ENCODE assay signal across 11 mouse cellular contexts in genomic region chr5:111772591-111773406, GRCm38 (mm10). TPM values are rescaled to one million over a fixed set of nuclear protein-coding genes. Genes with fewer than 3 reads are reported as not detected.
A peak's percentile ranks its signal among the peaks of the same experiment; 100 is the strongest.
DNase-seq lines count a peak whose midpoint lies in the region; ATAC-seq lines count a peak whose summit lies in the region.
"Had no signal": no experiment of that assay in that cellular context is flagged by ENCODE, and none has a peak within 500 bp of the region (broad histone marks: within the 10 kb centered on the region; RNA-seq: fewer than 3 reads in every experiment).

No protein-coding gene starts in this region.

- no peak overlapping the region for H3K9ac ChIP-seq in heart, embryonic 16.5 days (ENCODE audit: low read length)
- no peak overlapping the region for H3K9ac ChIP-seq in hindbrain, embryonic 11.5 days (ENCODE audit: low read depth, low read length)
- no peak overlapping the region for H3K9ac ChIP-seq in midbrain, embryonic 15.5 days
- H3K9ac ChIP-seq: liver, embryonic 14.5 days had no signal

- ATAC-seq in heart, embryonic 16.5 days (replicated peaks; ENCODE audit: extremely low read depth, insufficient read depth, low FRiP score) = peak; percentile 39; the same call in 1 of the 2 replicates
- 0 out of 2 replicates have a peak, but pooled peaks have one; percentile 51 for ATAC-seq in hindbrain, embryonic 11.5 days (ENCODE audit: low FRiP score)
- ATAC-seq in midbrain, embryonic 15.5 days (replicated peaks) = no peak; the same call in 1 of the 2 replicates

- intact Hi-C loops in heart, postnatal 36 days (cut with DNase I) = no loop called here

- H3K9me3 ChIP-seq in heart, embryonic 16.5 days (replicated peaks; ENCODE audit: control insufficient read depth, low read length) = no peaks in the 10 kb centered on the region
- no peaks in the 10 kb centered on the region; the same call in 1 of the 2 replicates for H3K9me3 ChIP-seq in hindbrain, embryonic 11.5 days (ENCODE audit: control insufficient read depth, low read length)
- H3K9me3 ChIP-seq in midbrain, embryonic 15.5 days = no peaks in the 10 kb centered on the region

- no peak overlapping the region for H3K4me3 ChIP-seq in heart, embryonic 16.5 days (ENCODE audit: low read length)
- H3K4me3 ChIP-seq in hindbrain, embryonic 11.5 days (ENCODE audit: low read depth, low read length) = no peak overlapping the region
- no peak overlapping the region for H3K4me3 ChIP-seq in midbrain, embryonic 15.5 days

- 55% methylated on average over 13 of the region's 13 CpGs for WGBS in heart, embryonic 16.5 days
- 27% methylated on average over 13 of the region's 13 CpGs for WGBS in hindbrain, embryonic 11.5 days
- 23% methylated on average over 13 of the region's 13 CpGs for WGBS in midbrain, embryonic 15.5 days

- peak overlapping the region; percentile 32 for H3K27ac ChIP-seq in heart, embryonic 16.5 days (ENCODE audit: low read length)
- peak overlapping the region; percentile 65 for H3K27ac ChIP-seq in hindbrain, embryonic 11.5 days (ENCODE audit: low read depth, low read length)
- peak overlapping the region; percentile 70 for H3K27ac ChIP-seq in midbrain, embryonic 15.5 days
- H3K27ac ChIP-seq: liver, embryonic 14.5 days had no signal

- H3K36me3 ChIP-seq in heart, embryonic 16.5 days (ENCODE audit: control insufficient read depth, insufficient read depth) = no peaks in the 10 kb centered on the region
- H3K36me3 ChIP-seq in hindbrain, embryonic 11.5 days (ENCODE audit: control insufficient read depth, insufficient read depth, low read length) = no peaks in the 10 kb centered on the region
- H3K36me3 ChIP-seq in midbrain, embryonic 15.5 days (replicated peaks) = no peaks in the 10 kb centered on the region

- no peak for DNase-seq in heart, postnatal 36 days
- peak; percentile 49 for DNase-seq in embryo, embryonic 9.5 days (ENCODE audit: extremely low spot score)
- peak; percentile 44 for DNase-seq in hindbrain, embryonic 11.5 days (ENCODE audit: low spot score)
- no peak for DNase-seq in Muller cell, postnatal 12 days (ENCODE audit: inconsistent ontology term)
- no peak for DNase-seq in T-cell, adult 2 months (ENCODE audit: low spot score)
- DNase-seq in right cerebral cortex, adult 2 months (ENCODE audit: low spot score in 2 of 2) = no peak

- H3K4me2 ChIP-seq in heart, embryonic 16.5 days (ENCODE audit: low read depth, low read length) = no peak overlapping the region
- H3K4me2 ChIP-seq in hindbrain, embryonic 11.5 days (replicated peaks; ENCODE audit: low read depth, low read length) = no peak overlapping the region
- H3K4me2 ChIP-seq in midbrain, embryonic 15.5 days = no peak overlapping the region

- no peaks in the 10 kb centered on the region for H3K27me3 ChIP-seq in heart, embryonic 16.5 days (ENCODE audit: control insufficient read depth, insufficient read depth, low read length)
- H3K27me3 ChIP-seq in hindbrain, embryonic 11.5 days (ENCODE audit: control insufficient read depth, insufficient read depth, low read length) = no peaks in the 10 kb centered on the region
- no peaks in the 10 kb centered on the region for H3K27me3 ChIP-seq in midbrain, embryonic 15.5 days (replicated peaks)

- peaks cover 21% of the 10 kb centered on the region for H3K4me1 ChIP-seq in heart, embryonic 16.5 days (ENCODE audit: control insufficient read depth, insufficient read depth, low read length)
- peaks cover 19% of the 10 kb centered on the region for H3K4me1 ChIP-seq in hindbrain, embryonic 11.5 days (replicated peaks; ENCODE audit: control insufficient read depth, insufficient read depth, low read length)
- H3K4me1 ChIP-seq in midbrain, embryonic 15.5 days = peaks cover 37% of the 10 kb centered on the region

RNA-seq across cellular contexts. Expression of gene Gm26897, which starts 39.1 kb away (rescaled TPM):
- not detected in 2 replicates for polyA plus RNA-seq in heart, embryonic 16.5 days (2015; fragmentation: Nextera tagmentation; extraction: Ambion mirVana)
- not detected for total RNA-seq in heart, postnatal 36 days (2021)
- polyA plus RNA-seq in hindbrain, embryonic 11.5 days (2014; fragmentation: Nextera tagmentation; extraction: Ambion mirVana) = not detected in 2 replicates
- not detected in 2 replicates for polyA plus RNA-seq in midbrain, embryonic 15.5 days (2015; fragmentation: Nextera tagmentation; extraction: Ambion mirVana)
- total RNA-seq: layer of hippocampus, adult 18-20 months had no signal
- polyA plus RNA-seq: liver, embryonic 14.5 days; spleen, adult 2 months had no signal

Comparison
In these comparisons a context has a peak if more than half of its experiments do, and no peak if none do; other contexts are left out.
1. DNase-seq: peak in embryo, embryonic 9.5 days (single experiment) and hindbrain, embryonic 11.5 days (single experiment); none in heart, postnatal 36 days (0 of 2), Muller cell, postnatal 12 days (single experiment), T-cell, adult 2 months (single experiment) and right cerebral cortex, adult 2 months (0 of 2).
2. Peak in every context shown above with its lines, with median percentiles within 50 percentile points of each other: H3K27ac ChIP-seq.